Mouse (Mus musculus) liver, embryonic 13.5 days (tissue): ENCODE measurements around the gene Med16. TPM values are rescaled to one million over a fixed set of nuclear protein-coding genes. Genes with fewer than 3 reads are reported as not detected.

Experiments used
- ATAC-seq: fragments of 200-750 bp; cut with Nextera tagmentation; 2 replicates; pipeline ENCODE4 v1.8.0; 2017; ENCODE audit warnings: low read depth, mild to moderate bottlenecking, moderate number of reproducible peaks, moderate library complexity
- DNase-seq: peaks from one replicate; pipeline ENCODE4 v3.0.0; 2022
- H3K27ac ChIP-seq: fragments of 300-500 bp; sonication (generic); 2 replicates; pipeline ENCODE4 v1.5.1; 2015; ENCODE audit warnings: moderate library complexity, mild to moderate bottlenecking, inconsistent platforms
- H3K27me3 ChIP-seq: fragments of 300-500 bp; sonication (generic); 2 replicates; pipeline ENCODE4 v1.6.1; 2015; ENCODE audit warnings: mild to moderate bottlenecking, inconsistent platforms
- H3K36me3 ChIP-seq: fragments of 300-500 bp; sonication (generic); 2 replicates; pipeline ENCODE4 v1.6.1; 2015; ENCODE audit warnings: mild to moderate bottlenecking, inconsistent platforms
- H3K4me1 ChIP-seq: fragments of 300-500 bp; sonication (generic); replicated peaks from 2 replicates; pipeline ENCODE4 v1.6.1; 2015; ENCODE audit warnings: inconsistent platforms
- H3K4me2 ChIP-seq: fragments of 300-500 bp; sonication (generic); 2 replicates; pipeline ENCODE4 v1.6.1; 2015; ENCODE audit warnings: inconsistent platforms, mild to moderate bottlenecking, moderate library complexity
- H3K4me3 ChIP-seq: fragments of 300-500 bp; sonication (generic); replicated peaks from 2 replicates; pipeline ENCODE4 v1.5.1; 2015; ENCODE audit warnings: mild to moderate bottlenecking, inconsistent platforms
- H3K9ac ChIP-seq: fragments of 300-500 bp; sonication (generic); 2 replicates; pipeline ENCODE4 v1.6.1; 2015; ENCODE audit warnings: mild to moderate bottlenecking, inconsistent platforms
- H3K9me3 ChIP-seq: fragments of 300-500 bp; sonication (generic); replicated peaks from 2 replicates; pipeline ENCODE4 v1.6.1; 2016; ENCODE audit warnings: inconsistent platforms
- WGBS: fragments of 180-500 bp; shearing (Covaris S2); methylation state at CpG from one replicate; pipeline ENCODE4 v1.1.7; 2015; ENCODE audit not compliant: insufficient replicate concordance; 5-methylcytosine and 5-hydroxymethylcytosine counted together
- polyA plus RNA-seq: library from polyadenylated mRNA; unstranded; fragments of >200 nt; fragmentation: Nextera tagmentation; extraction: Ambion mirVana; gene quantifications from 2 replicates; pipeline ENCODE4 v1.2.1, GENCODE M21; 2015

The Med16 gene
- polyA plus RNA-seq, 1 experiment from 2014 or later: 16.9 TPM

DNA sequence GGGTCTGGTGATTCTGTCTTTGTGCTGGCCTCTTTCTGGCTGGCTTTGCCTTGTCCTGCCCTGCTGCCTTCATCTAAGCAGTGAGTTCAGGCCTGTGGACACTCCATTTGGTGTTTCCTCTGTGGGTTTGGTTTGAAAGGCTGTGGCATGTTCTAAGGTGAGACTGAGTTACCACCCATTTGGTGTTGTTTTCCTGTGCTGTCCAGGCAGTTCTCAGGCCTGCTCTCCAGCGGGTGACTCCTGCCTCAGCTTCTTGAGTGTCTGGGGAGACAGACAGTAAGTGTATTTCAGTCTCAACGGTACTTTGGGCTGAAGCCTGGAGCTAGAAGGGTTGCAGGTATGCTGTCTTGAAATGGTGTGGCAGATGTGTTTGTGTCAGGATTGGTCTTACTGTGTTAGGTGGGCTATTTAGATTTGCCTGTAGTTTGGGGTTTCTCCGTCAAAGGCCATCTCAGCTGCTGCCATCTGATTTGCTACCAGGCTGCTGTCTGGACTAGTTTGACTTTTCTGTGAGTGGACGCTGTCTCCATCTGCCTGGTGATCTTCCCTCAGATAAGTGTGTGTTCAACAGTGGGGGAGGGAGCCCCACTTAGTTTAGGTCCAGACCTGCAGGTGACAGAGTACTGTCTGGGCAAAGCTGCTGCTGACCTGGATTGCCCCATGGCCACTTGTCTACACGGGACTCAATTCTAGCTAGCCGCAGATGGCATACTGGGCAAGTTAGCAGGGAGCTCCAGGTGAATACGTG, 51.8 kb downstream of the Med16 start:
- ATAC-seq (no peak), DNase-seq (no peak)
- peaks cover 67% of the 10 kb centered on the region for H3K4me1 ChIP-seq
- H3K4me3 ChIP-seq: peak overlapping the region; percentile 95
- H3K9ac ChIP-seq: peak overlapping the region; percentile 96
- no peaks in the 10 kb centered on the region for H3K9me3 ChIP-seq
- peak overlapping the region; percentile 91 for H3K4me2 ChIP-seq
- peaks cover 61% of the 10 kb centered on the region for H3K36me3 ChIP-seq
- H3K27ac ChIP-seq: peak overlapping the region; percentile 98
- 28% methylated on average over 7 of the region's 7 CpGs for WGBS
- H3K27me3 ChIP-seq: no peaks in the 10 kb centered on the region

DNA sequence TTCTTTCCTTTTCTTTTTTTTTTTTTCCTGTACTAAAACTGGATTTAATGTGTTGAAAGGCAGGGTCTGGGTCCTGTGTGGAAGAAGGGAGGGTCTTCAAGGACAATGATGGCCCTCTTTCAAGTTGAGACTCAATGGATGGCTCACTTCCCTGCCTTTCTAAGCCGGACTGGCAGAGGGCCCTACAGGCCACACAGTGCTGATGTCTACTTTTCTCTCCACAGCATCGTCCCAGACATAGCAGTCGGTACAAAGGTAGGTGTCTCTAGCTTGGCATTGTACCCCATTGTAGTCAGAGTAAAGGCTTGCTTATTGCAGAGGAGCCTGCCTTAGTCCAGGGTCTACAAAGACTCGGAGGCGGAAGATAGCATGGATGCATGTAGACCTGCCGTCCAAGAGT, 52.4 kb downstream of the Med16 start:
- Histone ChIP-seq H3K4me1 (peaks cover 73% of the 10 kb centered on the region), H3K4me3 (peak overlapping the region; percentile 95), H3K9me3 (no peaks in the 10 kb centered on the region), H3K36me3 (peaks cover 55% of the 10 kb centered on the region), H3K4me2 (peak overlapping the region; percentile 91), H3K9ac (peak overlapping the region; percentile 96), H3K27me3 (no peaks in the 10 kb centered on the region), H3K27ac (peak overlapping the region; percentile 98)
- 28% methylated on average over 6 of the region's 6 CpGs for WGBS
- DNase-seq (no peak), ATAC-seq (no peak)

DNA sequence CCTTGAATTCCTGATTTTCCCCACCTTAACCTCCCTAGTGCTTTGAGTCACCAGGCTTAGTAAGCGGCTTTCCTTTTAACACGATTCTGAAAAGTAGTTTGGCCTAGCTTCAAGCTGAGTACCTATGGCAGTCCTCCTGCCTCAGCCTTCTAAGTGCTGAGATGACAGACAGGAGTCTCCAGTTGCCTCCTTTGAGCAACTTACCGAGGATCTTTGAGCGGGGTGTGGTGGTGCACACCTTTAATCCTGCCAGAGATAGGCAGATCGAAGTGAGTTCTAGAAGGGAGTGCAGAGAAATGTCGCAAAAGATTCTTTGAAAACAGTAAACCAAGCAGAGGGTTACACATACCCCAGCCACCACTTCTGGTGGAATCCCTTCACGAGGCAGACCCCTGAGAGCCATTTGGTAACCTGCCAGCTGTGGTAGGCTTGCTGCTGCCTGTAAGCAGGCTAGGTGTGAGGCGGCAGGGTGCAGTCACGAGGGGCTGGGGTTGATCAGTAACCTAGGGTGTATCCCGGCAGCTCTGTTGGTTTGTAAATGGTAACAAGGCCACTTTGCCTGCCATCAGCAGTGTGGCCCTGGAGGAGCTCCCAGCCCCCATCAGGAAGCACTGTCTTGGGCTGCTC, 53.1 kb downstream of the Med16 start:
- WGBS: 0% methylated on average over 10 of the region's 10 CpGs
- Histone ChIP-seq H3K4me2 (peak overlapping the region; percentile 91), H3K9me3 (no peaks in the 10 kb centered on the region), H3K4me3 (peak overlapping the region; percentile 95), H3K27me3 (no peaks in the 10 kb centered on the region), H3K4me1 (peaks cover 79% of the 10 kb centered on the region), H3K27ac (peak overlapping the region; percentile 98), H3K36me3 (peaks cover 49% of the 10 kb centered on the region), H3K9ac (peak overlapping the region; percentile 96)
- no peak for ATAC-seq
- peak; percentile 42 for DNase-seq

DNA sequence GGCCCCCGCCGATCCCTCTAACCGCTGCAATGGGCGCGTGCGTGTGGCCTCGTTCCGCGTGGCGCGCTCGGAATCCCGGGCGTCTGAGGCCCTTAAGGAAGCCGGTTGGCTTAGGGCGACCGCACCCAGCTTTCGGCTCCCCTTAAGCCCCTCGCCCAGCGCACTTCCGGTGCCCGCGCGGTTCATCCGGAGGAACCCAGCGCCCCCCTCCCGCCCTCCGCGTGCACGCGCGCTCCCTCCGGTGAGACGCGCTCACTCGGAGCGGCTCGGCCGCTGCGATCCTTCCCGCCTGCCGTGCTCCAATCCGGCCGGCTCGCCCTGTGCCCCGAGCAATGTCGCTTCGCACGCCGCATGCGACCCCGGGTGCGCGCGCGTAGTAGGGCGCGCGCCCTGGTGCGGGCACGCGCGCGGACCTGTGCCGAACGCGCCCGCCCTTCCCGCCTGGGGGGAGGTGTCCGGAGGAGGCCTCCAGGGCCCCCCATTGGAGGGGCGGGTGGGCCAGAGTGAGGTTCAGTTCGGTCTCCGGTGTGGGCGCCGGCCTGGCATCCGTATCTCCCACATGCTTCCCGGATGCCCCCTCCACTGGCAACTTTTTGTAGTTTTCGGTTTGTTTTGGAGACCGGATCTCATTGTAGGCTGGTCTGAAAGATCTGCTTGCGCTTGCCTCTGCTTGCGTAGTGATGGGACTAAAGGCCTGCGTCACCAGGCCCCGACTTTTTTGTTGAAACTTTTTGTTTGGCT, 53.8 kb downstream of the Med16 start:
- DNase-seq: peak; percentile 54
- peaks cover 42% of the 10 kb centered on the region for H3K36me3 ChIP-seq
- H3K27ac ChIP-seq: peak overlapping the region; percentile 98
- peak overlapping the region; percentile 95 for H3K4me3 ChIP-seq
- H3K9ac ChIP-seq: peak overlapping the region; percentile 96
- WGBS: under 1% methylated on average over 83 of the region's 83 CpGs
- H3K4me2 ChIP-seq: peak overlapping the region; percentile 91
- peaks cover 84% of the 10 kb centered on the region for H3K4me1 ChIP-seq
- H3K9me3 ChIP-seq: no peaks in the 10 kb centered on the region
- peak; percentile 29 for ATAC-seq
- no peaks in the 10 kb centered on the region for H3K27me3 ChIP-seq

DNA sequence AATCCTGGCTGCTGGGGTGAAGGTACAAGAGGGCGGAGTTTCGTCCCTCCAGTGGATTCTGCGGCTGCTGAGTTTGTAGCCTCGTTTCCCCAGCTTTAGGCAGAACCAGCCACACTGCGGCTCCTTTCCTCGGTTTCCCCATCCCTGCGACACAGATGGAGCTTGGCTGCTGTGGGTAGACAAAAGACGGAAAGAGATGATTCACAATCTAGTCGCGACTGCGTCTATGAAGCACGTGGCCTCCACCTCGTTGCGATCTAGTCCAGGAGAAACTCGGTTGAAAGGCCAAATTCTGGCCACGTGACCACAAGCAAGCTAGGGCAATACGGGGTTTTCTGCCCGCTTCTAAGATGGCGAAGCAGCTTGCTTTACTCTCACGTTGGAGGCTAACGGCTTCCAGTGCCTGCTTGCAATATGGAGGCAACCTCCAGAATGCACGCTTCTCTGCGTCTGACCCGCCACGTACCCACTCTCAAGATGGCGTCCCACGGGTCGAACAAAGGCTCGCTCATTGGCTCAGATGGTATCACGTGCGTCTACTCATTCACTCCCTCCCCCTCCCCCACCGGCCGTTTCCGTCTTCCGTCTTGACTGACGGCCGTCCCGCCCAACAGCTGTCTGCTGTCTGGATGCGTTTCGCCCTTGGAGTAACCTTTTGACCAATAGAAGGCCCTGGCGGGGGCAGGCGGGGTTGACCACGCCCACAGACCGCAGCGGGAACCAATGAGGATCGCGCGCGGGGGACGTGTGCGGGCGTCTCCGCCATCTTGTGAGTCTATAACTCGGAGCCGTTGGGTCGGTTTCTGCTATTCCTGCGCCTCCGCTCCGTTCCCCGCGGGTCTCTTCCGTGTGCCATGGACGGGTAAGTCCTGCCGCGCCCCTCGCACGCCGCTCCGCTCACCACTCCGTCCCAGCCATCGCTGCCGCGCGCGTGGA, 54.6 kb downstream of the Med16 start, which contains the start of gene Ptbp1:
Gene Ptbp1 (plus strand): TSS at position 568 of the 936 bp plus-strand sequence.
- peaks cover 34% of the 10 kb centered on the region for H3K36me3 ChIP-seq
- H3K4me2 ChIP-seq: peak within 1 kb of the TSS; percentile 97
- under 1% methylated on average over 75 of the region's 75 CpGs for WGBS
- peak; percentile 99 for DNase-seq
- peak within 1 kb of the TSS; percentile 96 for H3K9ac ChIP-seq
- H3K4me3 ChIP-seq: peak within 1 kb of the TSS; percentile 95
- peaks cover 78% of the 10 kb centered on the region for H3K4me1 ChIP-seq
- peak; percentile 87 for ATAC-seq
- no peaks in the 10 kb centered on the region for H3K27me3 ChIP-seq
- peak within 1 kb of the TSS; percentile 98 for H3K27ac ChIP-seq
- H3K9me3 ChIP-seq: no peaks in the 10 kb centered on the region

DNA sequence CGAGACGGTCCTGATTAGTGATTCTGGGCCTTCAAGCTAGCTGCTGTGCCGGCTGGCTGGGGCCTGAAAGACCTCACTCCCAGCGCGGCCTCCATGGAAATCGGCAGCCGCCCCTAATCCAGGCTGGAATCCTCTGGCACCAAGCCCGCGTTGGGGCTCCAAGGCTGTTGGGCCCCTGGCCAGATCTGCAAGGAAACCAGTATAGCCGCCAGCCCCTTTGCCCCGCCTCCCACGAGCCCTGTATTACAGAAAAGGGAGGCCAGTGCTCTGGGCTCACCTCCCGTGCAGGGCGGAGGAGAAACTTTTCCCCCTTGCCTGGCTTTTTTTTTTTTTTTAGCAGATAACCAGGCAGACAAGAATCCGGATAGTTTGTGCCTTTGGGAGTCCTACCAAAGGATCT, 55.3 kb downstream of the Med16 start:
- Histone ChIP-seq H3K4me2 (peak overlapping the region; percentile 97), H3K9ac (peak overlapping the region; percentile 82), H3K36me3 (peaks cover 26% of the 10 kb centered on the region), H3K4me1 (peaks cover 72% of the 10 kb centered on the region), H3K27ac (peak overlapping the region; percentile 97), H3K4me3 (peak overlapping the region; percentile 65), H3K27me3 (no peaks in the 10 kb centered on the region), H3K9me3 (no peaks in the 10 kb centered on the region)
- 2% methylated on average over 15 of the region's 15 CpGs for WGBS
- ATAC-seq (no peak), DNase-seq (peak; percentile 62)

DNA sequence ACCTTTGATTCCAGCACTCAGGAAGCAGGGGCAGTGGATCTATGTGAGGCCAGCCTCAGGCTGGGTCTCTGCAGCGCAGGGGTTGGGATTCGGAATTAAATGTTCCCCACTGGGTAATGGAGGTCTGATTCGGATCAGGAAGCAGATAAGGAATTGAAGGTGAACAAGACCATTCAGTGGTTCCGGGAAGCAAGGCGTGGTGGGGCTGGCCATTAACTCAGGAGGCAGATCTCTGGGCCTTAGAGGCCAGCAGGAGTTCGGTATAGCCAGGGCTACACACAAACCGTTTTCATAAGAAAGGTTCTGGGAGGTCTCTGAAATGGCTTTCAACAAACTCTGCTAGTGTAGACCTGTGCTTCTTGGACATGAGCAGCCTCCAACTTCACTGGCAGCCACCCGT, 55.9 kb downstream of the Med16 start:
- Histone ChIP-seq H3K4me1 (peaks cover 67% of the 10 kb centered on the region), H3K27me3 (no peaks in the 10 kb centered on the region), H3K9ac (peak overlapping the region; percentile 82), H3K27ac (peak overlapping the region; percentile 97), H3K4me3 (peak overlapping the region; percentile 65), H3K4me2 (peak overlapping the region; percentile 97), H3K9me3 (no peaks in the 10 kb centered on the region), H3K36me3 (peaks cover 20% of the 10 kb centered on the region)
- WGBS: 25% methylated on average over 8 of the region's 8 CpGs
- no peak for DNase-seq
- no peak for ATAC-seq

DNA sequence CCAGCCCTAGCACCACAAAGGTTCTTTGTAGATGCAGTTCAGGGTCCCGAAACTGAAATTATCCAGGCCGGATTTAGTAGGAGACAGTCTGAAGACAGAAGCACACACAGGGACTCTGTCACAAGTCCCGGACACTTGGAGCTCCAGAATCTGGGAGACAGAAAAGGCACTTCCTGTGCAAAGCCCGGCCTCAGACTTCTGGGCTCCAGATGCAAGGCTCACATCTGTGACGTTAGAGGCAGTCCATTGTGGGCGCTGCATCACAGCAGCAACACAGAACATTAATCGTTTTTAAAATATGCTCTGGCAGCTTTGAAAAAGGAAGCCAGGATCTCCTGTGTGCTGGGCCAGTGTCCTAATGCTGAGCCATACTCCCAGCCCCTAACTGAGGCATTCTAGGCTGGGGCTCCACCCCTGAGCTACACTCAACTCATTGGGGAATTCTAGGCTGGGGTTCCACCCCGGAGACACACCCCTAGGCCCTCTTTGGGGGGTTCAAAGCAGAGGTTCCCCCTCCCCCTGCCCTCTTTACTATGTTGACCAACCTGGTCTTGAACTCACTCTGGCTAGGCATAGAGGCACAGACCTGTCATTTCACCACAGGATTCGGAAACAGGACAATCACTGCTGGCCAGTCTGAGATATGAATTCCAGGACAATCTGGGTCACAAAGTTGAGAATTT, 56.5 kb downstream of the Med16 start:
- Histone ChIP-seq H3K9me3 (no peaks in the 10 kb centered on the region), H3K9ac (peak overlapping the region; percentile 82), H3K27me3 (no peaks in the 10 kb centered on the region), H3K4me2 (peak overlapping the region; percentile 97), H3K36me3 (peaks cover 15% of the 10 kb centered on the region), H3K27ac (peak overlapping the region; percentile 97), H3K4me1 (peaks cover 61% of the 10 kb centered on the region), H3K4me3 (peak overlapping the region; percentile 65)
- DNase-seq (no peak), ATAC-seq (no peak)
- WGBS: 50% methylated on average over 9 of the region's 9 CpGs

DNA sequence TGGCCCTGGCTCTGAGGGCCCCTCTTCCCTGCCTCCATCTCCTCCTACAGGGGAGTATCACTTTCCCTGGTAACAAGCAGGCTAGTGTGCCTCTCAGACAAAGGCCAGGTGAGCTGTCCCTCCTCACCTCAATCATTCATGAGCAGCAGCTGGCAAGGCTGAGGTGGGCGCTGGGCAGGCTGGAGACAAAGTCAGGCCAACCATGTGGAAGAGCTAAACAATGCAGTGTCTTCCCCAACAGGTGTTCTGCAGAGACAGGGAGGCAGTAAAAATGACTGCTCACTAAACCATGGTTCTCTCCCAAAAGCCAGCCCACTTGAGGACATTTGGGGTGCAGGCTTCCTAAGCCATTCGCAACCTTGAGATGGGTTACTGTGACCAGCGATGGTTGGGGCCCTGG, 57.1 kb downstream of the Med16 start:
- H3K36me3 ChIP-seq: peaks cover 9% of the 10 kb centered on the region
- H3K9ac ChIP-seq: peak overlapping the region; percentile 82
- no peak overlapping the region for H3K4me3 ChIP-seq
- ATAC-seq (no peak), DNase-seq (no peak)
- H3K4me1 ChIP-seq: peaks cover 55% of the 10 kb centered on the region
- H3K4me2 ChIP-seq: peak overlapping the region; percentile 97
- no peaks in the 10 kb centered on the region for H3K9me3 ChIP-seq
- H3K27ac ChIP-seq: peak overlapping the region; percentile 97
- 53% methylated on average over 3 of the region's 3 CpGs for WGBS
- H3K27me3 ChIP-seq: no peaks in the 10 kb centered on the region

DNA sequence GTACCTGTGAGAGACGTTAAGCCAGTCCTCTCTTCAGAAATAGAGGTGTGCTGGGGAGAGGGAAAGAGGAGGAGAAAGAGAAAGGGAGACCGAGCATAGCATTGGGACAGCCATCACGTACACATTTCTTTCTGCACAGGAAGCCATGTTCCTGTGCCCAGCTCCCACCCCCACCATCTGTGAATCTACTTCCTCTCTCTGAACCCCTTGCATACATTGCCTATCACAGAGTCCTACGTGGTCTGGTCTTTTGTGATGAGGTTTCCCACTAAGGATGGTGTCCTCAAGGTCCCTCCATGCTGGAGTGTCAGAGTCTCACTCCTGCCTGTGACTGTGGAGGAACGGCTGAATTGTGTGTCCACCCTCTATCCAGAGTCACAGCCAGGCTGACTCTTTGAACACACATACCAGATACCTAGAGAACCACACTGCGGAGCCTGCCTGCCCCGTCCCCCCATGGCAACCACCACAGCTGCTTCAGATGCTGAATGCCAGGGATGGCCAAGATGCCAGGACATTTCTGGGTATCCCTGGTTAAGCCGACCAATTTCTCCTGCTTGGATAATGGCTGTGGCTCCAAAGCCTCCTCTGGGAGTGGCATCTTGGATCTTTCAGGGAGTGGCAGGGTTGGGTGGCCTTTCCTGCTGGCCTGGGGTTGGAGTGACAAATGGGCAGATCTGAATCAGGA, 58.6 kb downstream of the Med16 start:
- Histone ChIP-seq H3K36me3 (no peaks in the 10 kb centered on the region), H3K4me2 (no peak overlapping the region), H3K27me3 (no peaks in the 10 kb centered on the region), H3K9me3 (no peaks in the 10 kb centered on the region), H3K27ac (no peak overlapping the region), H3K9ac (no peak overlapping the region), H3K4me1 (peaks cover 41% of the 10 kb centered on the region), H3K4me3 (no peak overlapping the region)
- WGBS: 38% methylated on average over 8 of the region's 8 CpGs
- DNase-seq: no peak
- no peak for ATAC-seq
